Mouse (Mus musculus) bone marrow macrophage, adult 2 months (primary cell): Measurements from ENCODE around the gene Ms4a15.

Experiments
- CTCF ChIP-seq: IDR thresholded peaks from 2 replicates; pipeline ENCODE4 v1.5.1; 2012; ENCODE audit warnings: low read depth, mild to moderate bottlenecking, low read length, moderate library complexity
- POLR2A ChIP-seq: IDR thresholded peaks from 2 replicates; pipeline ENCODE4 v1.6.1; 2012; ENCODE audit warnings: mild to moderate bottlenecking, low read depth, low read length, borderline replicate concordance

DNA sequence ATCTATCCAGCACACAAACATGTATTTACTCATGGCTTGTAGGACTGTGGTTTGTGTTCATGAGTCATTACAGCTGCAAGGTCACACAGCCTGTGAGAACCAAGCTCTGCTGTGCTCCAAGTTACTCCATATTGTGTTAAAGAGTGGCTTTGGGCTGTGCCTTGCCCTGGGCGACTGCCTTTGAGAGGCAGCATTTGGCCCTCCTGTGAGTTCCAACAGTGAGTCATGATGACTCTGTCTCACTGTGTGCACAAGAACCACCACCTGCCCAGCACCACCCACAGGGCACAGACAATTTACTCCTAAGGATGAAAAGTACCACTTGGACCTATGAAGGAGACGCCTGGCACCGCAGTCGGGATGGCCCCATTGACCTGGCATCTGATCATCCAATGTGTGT, 7.2 kb downstream of the Ms4a15 start:
- TF ChIP-seq POLR2A (no peak), CTCF (no peak)
